Mouse (Mus musculus): ENCODE data around the gene Mmaa. TPM values are rescaled to one million over a fixed set of nuclear protein-coding genes. Genes with fewer than 3 reads are reported as not detected.

Mmaa gene
- polyA plus RNA-seq, 1 experiment from 2014 or later, result 17.8 TPM

DNA sequence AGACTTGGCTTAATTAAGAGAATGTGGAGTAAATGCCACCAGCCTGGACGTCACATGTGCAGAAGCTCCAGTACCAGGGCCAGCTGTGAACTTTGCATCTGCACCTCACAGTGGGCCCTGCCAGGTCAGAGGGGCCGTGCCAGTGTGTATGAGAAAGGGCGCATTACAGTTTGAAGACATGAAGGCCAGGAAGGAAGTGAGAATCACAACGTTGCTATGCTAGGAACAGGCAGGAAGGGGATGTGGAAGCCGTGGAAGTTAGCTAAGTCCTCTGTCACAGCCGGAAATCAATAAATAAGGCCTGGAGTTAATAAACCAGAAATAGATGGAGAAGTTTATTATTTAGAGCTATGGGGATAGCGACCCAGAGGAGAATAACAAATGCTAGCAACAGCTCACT lies 28.4 kb upstream of the Mmaa start:
- no peak for ATAC-seq (ENCODE audit: low FRiP score, low read depth)
- Histone ChIP-seq H3K4me1 (replicated peaks) (0 out of 2 replicates have a peak, but pooled peaks cover 3% of the 10 kb centered on the region), H3K9me3 (no peaks in the 10 kb centered on the region)

DNA sequence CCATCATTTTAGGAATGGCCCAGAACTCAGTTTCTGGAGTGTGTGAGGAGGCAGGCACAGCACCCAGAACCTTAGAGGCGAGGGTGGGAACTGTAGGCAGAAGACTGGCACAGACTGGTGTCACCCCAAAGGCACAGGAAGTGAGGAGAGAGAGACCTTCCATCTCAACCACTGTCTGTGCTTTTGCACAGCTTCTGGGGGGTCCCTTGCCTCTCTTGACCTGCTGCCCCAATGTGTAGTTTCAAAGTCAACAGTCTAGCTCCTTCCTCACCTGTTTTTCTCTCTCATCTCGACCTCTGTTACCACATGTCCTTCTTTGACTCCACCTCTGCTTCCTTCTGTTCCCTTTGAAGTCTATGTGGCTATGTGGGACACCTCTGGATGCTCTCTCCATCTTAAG lies 16.1 kb upstream of the Mmaa start:
- no peaks in the 10 kb centered on the region for H3K27me3 ChIP-seq
- no peak for ATAC-seq (ENCODE audit: low FRiP score, low read depth)
- WGBS, result 66% methylated on average over 2 of the region's 2 CpGs
- no peak overlapping the region for H3K9ac ChIP-seq
- H3K9me3 ChIP-seq, result no peaks in the 10 kb centered on the region
- H3K4me3 ChIP-seq, result no peak overlapping the region
- H3K4me2 ChIP-seq, result no peak overlapping the region
- H3K36me3 ChIP-seq, result no peaks in the 10 kb centered on the region
- H3K27ac ChIP-seq (replicated peaks), result no peak overlapping the region
- no peaks in the 10 kb centered on the region for H3K4me1 ChIP-seq (replicated peaks)

More for the DNA sequence above, 28.4 kb upstream of the Mmaa start:
- no peak overlapping the region for H3K4me3 ChIP-seq
- 72% methylated on average over 7 of the region's 7 CpGs for WGBS
- H3K27ac ChIP-seq (replicated peaks), result no peak overlapping the region
- no peak overlapping the region for H3K9ac ChIP-seq
- H3K36me3 ChIP-seq, result no peaks in the 10 kb centered on the region
- no peak overlapping the region for H3K4me2 ChIP-seq
- H3K27me3 ChIP-seq, result no peaks in the 10 kb centered on the region

DNA sequence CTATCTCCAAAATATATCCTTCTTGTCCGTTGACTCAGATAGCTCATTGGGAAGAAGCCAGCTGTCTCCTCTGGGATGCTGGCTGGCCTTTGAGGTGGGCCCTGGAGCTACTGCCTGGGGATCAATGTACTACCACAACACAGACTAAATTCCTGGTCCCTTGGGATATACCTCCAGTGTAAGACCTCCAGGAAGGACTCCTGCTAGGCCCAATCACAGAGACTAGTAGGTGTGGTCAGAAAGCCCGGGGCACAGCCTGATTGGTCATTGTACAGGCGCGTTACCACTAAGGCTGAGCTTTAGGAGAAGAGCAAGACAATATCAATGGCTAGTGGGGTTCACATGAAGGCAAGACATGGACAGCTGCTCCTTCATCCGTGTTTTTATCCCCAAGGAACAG lies 11.2 kb upstream of the Mmaa start:
- Histone ChIP-seq H3K4me1 (replicated peaks) (no peaks in the 10 kb centered on the region), H3K36me3 (no peaks in the 10 kb centered on the region), H3K9me3 (no peaks in the 10 kb centered on the region), H3K27me3 (no peaks in the 10 kb centered on the region), H3K4me2 (no peak overlapping the region), H3K4me3 (no peak overlapping the region), H3K9ac (no peak overlapping the region), H3K27ac (replicated peaks) (no peak overlapping the region)
- ATAC-seq (ENCODE audit: low FRiP score, low read depth), result no peak
- 76% methylated on average over 5 of the region's 5 CpGs for WGBS

DNA sequence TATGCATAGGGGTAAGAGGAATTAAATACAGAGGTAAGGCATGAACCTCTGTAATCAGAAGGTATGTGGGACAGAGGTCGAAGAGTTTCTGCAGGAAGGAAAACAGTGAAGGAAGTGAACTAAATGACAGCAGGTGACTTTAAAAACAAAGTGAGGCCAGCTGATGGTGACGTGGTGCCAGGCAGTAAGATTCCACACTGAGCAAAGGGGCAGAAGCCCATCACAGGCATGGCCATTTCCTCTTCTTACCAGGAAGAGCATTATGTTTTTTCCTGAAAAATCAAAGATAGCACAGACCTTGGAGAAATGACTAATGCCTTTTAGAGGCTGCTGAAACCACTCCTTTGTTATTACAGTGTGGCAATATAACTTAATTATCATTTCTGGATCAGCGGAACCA lies 6.8 kb upstream of the Mmaa start:
- 83% methylated on average over 3 of the region's 3 CpGs for WGBS
- H3K4me3 ChIP-seq, result no peak overlapping the region

DNA sequence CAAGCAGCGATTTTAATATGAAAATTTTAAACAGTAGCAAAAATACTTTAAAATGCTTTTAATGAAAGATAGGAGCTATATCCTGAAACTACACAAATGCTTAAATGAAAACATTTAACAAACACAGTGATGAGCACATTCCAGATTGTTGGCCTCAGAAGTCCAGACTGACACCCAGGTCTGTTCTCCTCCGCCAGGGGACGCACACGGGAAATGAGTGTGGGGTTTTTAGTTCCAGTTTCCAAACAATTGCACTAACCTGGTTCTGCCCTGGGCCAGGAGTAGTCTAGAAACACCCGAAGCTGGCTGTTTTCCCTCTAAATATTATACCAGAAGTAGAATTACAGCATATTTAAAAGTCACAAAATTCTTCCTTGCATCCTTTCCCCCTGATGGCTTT lies 5.0 kb upstream of the Mmaa start:
- ATAC-seq (ENCODE audit: low FRiP score, low read depth), result no peak
- H3K4me2 ChIP-seq, result no peak overlapping the region

More for the DNA sequence above, 6.8 kb upstream of the Mmaa start:
- no peaks in the 10 kb centered on the region for H3K27me3 ChIP-seq
- H3K36me3 ChIP-seq, result no peaks in the 10 kb centered on the region
- H3K4me1 ChIP-seq (replicated peaks), result no peaks in the 10 kb centered on the region
- H3K9me3 ChIP-seq, result no peaks in the 10 kb centered on the region
- H3K9ac ChIP-seq, result no peak overlapping the region
- H3K4me2 ChIP-seq, result no peak overlapping the region
- no peak for ATAC-seq (ENCODE audit: low FRiP score, low read depth)
- no peak overlapping the region for H3K27ac ChIP-seq (replicated peaks)

DNA sequence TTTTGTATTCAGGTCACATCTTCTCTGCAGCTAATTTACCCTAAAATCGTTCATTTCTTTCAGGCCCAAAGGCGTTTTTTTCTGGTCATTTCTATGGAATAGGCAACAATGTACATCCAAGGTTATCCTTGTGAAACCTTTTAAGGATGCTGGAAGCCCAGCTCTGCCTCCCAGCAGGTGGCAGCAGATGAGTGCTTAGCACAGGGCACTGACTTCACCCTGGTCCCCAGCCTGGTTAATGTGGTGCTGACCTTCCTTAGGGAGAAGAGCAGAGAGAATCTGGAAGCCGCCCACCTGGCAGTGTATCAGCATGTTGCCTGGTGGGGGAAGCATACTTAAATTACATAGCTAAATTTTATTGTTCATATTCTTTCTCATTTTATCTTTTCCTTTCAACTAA lies 3.0 kb upstream of the Mmaa start:
- H3K36me3 ChIP-seq, result no peaks in the 10 kb centered on the region
- H3K27ac ChIP-seq (replicated peaks), result no peak overlapping the region
- H3K9me3 ChIP-seq, result no peaks in the 10 kb centered on the region
- ATAC-seq (ENCODE audit: low FRiP score, low read depth), result no peak
- no peak overlapping the region for H3K4me3 ChIP-seq
- no peak overlapping the region for H3K4me2 ChIP-seq
- H3K27me3 ChIP-seq, result no peaks in the 10 kb centered on the region
- WGBS, result 27% methylated on average over 3 of the region's 3 CpGs
- H3K4me1 ChIP-seq (replicated peaks), result peaks cover 19% of the 10 kb centered on the region
- no peak overlapping the region for H3K9ac ChIP-seq

More for the DNA sequence above, 5.0 kb upstream of the Mmaa start:
- Histone ChIP-seq H3K36me3 (no peaks in the 10 kb centered on the region), H3K9ac (no peak overlapping the region), H3K4me1 (replicated peaks) (peaks cover 7% of the 10 kb centered on the region), H3K27me3 (no peaks in the 10 kb centered on the region), H3K27ac (replicated peaks) (no peak overlapping the region), H3K4me3 (no peak overlapping the region), H3K9me3 (no peaks in the 10 kb centered on the region)
- WGBS, result 91% methylated on average over 5 of the region's 5 CpGs

DNA sequence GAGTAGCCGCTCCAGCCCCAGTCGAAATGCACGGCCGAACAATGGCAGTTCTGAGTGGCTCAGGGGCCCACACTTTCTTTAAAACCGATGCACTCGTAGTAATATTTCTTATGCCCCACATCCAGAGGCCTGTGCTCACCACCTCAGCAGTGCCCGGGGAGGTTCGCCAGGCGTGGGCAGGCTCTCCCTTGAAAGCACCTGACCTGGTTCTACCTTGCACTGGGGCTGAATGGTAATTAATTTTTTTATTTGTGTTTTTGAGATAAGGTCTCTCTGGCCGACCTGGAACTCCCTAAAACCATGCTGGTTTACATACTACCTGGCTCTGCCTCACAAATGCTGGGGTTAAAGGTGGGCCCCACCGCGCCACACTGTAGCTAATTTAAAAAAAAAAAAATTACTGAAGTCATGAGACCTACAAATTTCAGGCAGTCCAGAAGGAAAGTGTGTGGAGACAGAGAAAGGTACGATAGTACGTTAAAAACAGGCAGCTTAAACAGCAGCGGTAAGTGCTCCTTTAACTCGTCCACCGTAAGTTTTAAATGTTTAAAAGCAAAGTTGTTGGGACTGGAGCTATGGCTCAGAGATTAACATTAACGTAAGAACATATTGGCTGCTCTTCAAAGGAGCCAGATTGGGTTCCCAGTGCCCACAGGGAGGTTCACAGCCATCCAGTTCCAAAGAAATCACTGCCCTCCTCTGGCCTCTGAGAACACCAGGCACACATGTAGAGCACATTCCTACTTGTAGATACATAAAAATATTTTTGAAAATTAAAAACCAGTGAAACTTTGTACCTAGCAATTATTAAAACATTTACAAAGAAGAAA lies 754 bp upstream of the Mmaa start:
- peak overlapping the region; percentile 97 for H3K27ac ChIP-seq (replicated peaks)
- peak overlapping the region; percentile 83 for H3K9ac ChIP-seq
- H3K4me2 ChIP-seq, result peak overlapping the region; percentile 86
- H3K4me1 ChIP-seq (replicated peaks), result peaks cover 32% of the 10 kb centered on the region
- H3K27me3 ChIP-seq, result no peaks in the 10 kb centered on the region
- WGBS, result 16% methylated on average over 18 of the region's 18 CpGs
- H3K36me3 ChIP-seq, result no peaks in the 10 kb centered on the region
- H3K9me3 ChIP-seq, result no peaks in the 10 kb centered on the region
- no peak for ATAC-seq (ENCODE audit: low FRiP score, low read depth)
- peak overlapping the region; percentile 74 for H3K4me3 ChIP-seq

DNA sequence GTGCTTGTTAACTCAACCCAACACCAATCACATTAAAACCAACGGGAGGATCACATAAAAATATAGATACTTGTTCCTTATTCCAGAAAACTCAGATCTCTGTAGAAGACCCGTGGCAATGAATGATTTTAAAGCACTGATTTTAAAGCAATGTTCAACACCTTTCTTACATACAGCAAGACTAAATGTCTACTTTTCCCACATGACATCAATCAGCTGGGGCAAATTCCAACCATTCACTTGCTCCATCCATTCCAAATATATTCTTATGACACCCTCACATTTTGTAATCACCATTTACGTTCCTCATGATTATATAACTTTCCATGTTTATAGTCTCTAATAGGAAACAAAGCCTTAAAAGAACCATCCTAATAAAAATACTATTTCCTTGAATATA lies 896 bp downstream of the Mmaa start:
- Histone ChIP-seq H3K9me3 (no peaks in the 10 kb centered on the region), H3K27ac (replicated peaks) (peak overlapping the region; percentile 97), H3K27me3 (no peaks in the 10 kb centered on the region), H3K4me1 (replicated peaks) (peaks cover 32% of the 10 kb centered on the region), H3K4me2 (peak overlapping the region; percentile 86), H3K36me3 (no peaks in the 10 kb centered on the region), H3K9ac (peak overlapping the region; percentile 83; the same call in 1 of the 2 replicates), H3K4me3 (peak overlapping the region; percentile 74)
- no peak for ATAC-seq (ENCODE audit: low FRiP score, low read depth)
- 68% methylated on average over 3 of the region's 3 CpGs for WGBS

DNA sequence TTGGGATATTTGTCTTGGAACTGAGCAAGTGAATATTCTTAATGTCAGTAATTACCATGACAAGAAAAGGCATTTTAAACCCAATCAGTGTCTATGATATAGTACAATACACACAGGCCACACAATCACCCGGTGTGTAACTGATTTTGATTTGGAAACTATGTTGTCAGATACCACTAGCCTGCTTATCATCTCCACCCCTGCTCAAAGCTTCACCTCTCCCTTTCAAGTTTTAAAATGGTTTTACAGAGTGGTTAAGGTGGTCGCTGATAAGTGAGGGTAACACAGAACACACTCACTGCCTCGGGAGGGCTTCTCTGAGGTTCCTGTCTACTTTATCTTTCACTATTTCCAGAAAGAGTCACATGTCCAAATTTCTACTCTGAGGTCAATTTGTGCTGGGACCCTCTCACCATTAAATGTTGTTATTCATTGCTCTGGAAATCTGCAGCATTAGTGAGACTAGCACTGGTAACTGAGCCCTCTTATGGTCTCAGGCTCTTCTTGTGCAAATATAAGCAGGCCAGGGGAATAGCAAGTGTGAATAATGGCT lies 1.9 kb downstream of the Mmaa start:
- H3K9ac ChIP-seq, result 0 out of 2 replicates have a peak overlapping the region, but pooled peaks have one; percentile 26
- H3K4me2 ChIP-seq, result peak overlapping the region; percentile 86; the same call in 1 of the 2 replicates
- peaks cover 32% of the 10 kb centered on the region for H3K4me1 ChIP-seq (replicated peaks)
- H3K27me3 ChIP-seq, result no peaks in the 10 kb centered on the region
- H3K4me3 ChIP-seq, result peak overlapping the region; percentile 74; the same call in 1 of the 2 replicates
- no peak for ATAC-seq (ENCODE audit: low FRiP score, low read depth)
- H3K36me3 ChIP-seq, result no peaks in the 10 kb centered on the region
- 84% methylated on average over 3 of the region's 3 CpGs for WGBS
- no peak overlapping the region for H3K27ac ChIP-seq (replicated peaks)
- H3K9me3 ChIP-seq, result no peaks in the 10 kb centered on the region

DNA sequence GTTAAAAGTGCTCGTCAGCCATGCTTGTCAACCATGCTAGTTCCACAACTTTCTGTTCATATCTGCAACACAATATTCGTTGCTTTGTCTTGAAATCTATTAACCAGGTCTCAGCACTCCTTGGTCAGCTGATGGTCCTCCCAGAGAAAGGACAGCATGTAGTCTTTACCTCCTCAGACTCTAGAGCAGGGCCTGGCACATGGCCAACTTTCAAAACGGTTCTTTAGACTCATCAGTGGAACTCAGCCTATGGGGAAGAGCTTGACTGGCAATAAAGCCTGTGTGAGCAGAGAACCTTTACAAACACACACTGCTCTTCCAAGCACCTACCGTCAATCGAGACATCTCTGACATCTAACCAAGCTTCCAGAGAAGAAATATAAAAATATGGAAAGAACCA lies 5.1 kb downstream of the Mmaa start:
- ATAC-seq (ENCODE audit: low FRiP score, low read depth), result no peak
- Histone ChIP-seq H3K4me2 (no peak overlapping the region), H3K4me3 (no peak overlapping the region), H3K9me3 (no peaks in the 10 kb centered on the region), H3K9ac (no peak overlapping the region), H3K27ac (replicated peaks) (no peak overlapping the region), H3K27me3 (no peaks in the 10 kb centered on the region), H3K4me1 (replicated peaks) (peaks cover 25% of the 10 kb centered on the region), H3K36me3 (no peaks in the 10 kb centered on the region)
- 71% methylated on average over 5 of the region's 5 CpGs for WGBS

DNA sequence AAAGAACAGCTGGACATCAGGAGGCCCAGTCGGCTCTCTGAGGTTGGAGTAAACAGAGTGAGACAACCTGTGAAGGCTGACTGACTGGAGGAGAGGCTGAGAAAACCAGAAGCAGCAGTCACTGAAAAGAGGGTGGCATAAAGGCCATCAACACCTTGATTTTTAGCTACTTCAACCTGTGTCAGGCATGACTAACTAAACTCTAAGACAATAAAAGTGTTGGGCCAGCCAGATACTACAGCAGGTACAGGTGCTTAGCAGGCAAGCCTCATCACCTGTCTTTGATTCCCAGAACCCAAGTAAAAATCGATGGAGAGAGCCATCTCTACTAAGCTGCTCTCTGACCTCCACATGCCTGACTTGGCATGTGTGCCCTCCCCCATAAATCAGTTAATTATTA lies 6.1 kb downstream of the Mmaa start:
- no peaks in the 10 kb centered on the region for H3K27me3 ChIP-seq
- no peak overlapping the region for H3K4me2 ChIP-seq
- peaks cover 3% of the 10 kb centered on the region; the same call in 1 of the 2 replicates for H3K36me3 ChIP-seq
- no peak overlapping the region for H3K9ac ChIP-seq
- no peak overlapping the region for H3K27ac ChIP-seq (replicated peaks)
- H3K4me1 ChIP-seq (replicated peaks), result peaks cover 22% of the 10 kb centered on the region
- H3K4me3 ChIP-seq, result no peak overlapping the region
- H3K9me3 ChIP-seq, result no peaks in the 10 kb centered on the region
- WGBS, result 63% methylated on average over 2 of the region's 2 CpGs
- no peak for ATAC-seq (ENCODE audit: low FRiP score, low read depth)

DNA sequence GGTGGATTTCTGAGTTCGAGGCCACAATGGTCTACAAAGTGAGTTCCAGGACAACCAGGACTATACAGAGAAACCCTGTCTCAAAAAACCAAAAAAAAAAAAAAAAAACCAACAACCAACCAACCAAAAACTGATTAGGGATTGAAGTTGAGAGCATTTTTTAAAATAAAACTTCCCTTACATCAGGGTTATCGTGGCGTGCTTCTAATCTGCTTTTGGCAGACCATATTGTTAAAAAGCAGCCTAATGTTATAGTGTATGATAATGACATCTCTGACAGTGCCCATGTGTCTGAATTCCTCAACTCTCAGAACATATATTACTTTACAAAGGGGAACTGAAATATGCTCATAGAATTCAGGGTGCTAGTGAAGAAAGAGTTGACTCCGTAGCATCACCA lies 6.5 kb downstream of the Mmaa start:
- WGBS, result 94% methylated on average over 4 of the region's 4 CpGs
- no peak for ATAC-seq (ENCODE audit: low FRiP score, low read depth)
- no peak overlapping the region for H3K9ac ChIP-seq

More for the DNA sequence above, 6.5 kb downstream of the Mmaa start:
- Histone ChIP-seq H3K9me3 (no peaks in the 10 kb centered on the region), H3K27me3 (no peaks in the 10 kb centered on the region), H3K4me1 (replicated peaks) (peaks cover 18% of the 10 kb centered on the region), H3K4me2 (no peak overlapping the region), H3K36me3 (peaks cover 3% of the 10 kb centered on the region; the same call in 1 of the 2 replicates), H3K27ac (replicated peaks) (no peak overlapping the region), H3K4me3 (no peak overlapping the region)

Measured in hindbrain, embryonic 15.5 days (tissue).